Mouse (Mus musculus) liver, postnatal 0 days (tissue): Measurements from ENCODE around the gene Mctp1. TPM values are rescaled to one million over a fixed set of nuclear protein-coding genes. Genes with fewer than 3 reads are reported as not detected.

Experiments used
- ATAC-seq: fragments of 200-750 bp; cut with Nextera tagmentation; 2 replicates; pipeline ENCODE4 v1.8.0; 2017; ENCODE audit warnings: mild to moderate bottlenecking, moderate library complexity
- DNase-seq: peaks from one replicate; pipeline ENCODE4 v3.0.0-alpha.2; 2016
- H3K27ac ChIP-seq: fragments of 300-500 bp; sonication (generic); 2 replicates; pipeline ENCODE4 v1.5.1; 2014; ENCODE audit warnings: antibody characterized with exemption, moderate library complexity, mild to moderate bottlenecking, low read depth
- H3K27me3 ChIP-seq: fragments of 300-500 bp; sonication (generic); 2 replicates; pipeline ENCODE4 v1.6.1; 2014; ENCODE audit warnings: low read length, control low read depth, mixed read lengths; ENCODE audit not compliant: insufficient read depth
- H3K36me3 ChIP-seq: fragments of 300-500 bp; sonication (generic); replicated peaks from 2 replicates; pipeline ENCODE4 v1.6.1; 2014; ENCODE audit warnings: mild to moderate bottlenecking, control low read depth, low read length, moderate library complexity, mixed read lengths; ENCODE audit not compliant: insufficient read depth
- H3K4me1 ChIP-seq: fragments of 300-500 bp; sonication (generic); 2 replicates; pipeline ENCODE4 v1.6.1; 2014; ENCODE audit warnings: antibody characterized with exemption, mild to moderate bottlenecking, control low read depth; ENCODE audit not compliant: insufficient read depth
- H3K4me2 ChIP-seq: fragments of 300-500 bp; sonication (generic); 2 replicates; pipeline ENCODE4 v1.6.1; 2014; ENCODE audit warnings: low read depth, mild to moderate bottlenecking, low read length, moderate library complexity, mixed read lengths
- H3K4me3 ChIP-seq: fragments of 300-500 bp; sonication (generic); 2 replicates; pipeline ENCODE4 v1.5.1; 2014; ENCODE audit warnings: low read depth, low read length
- H3K9ac ChIP-seq: fragments of 300-500 bp; sonication (generic); replicated peaks from 2 replicates; pipeline ENCODE4 v1.6.1; 2014; ENCODE audit warnings: mild to moderate bottlenecking, moderate library complexity
- H3K9me3 ChIP-seq: fragments of 300-500 bp; sonication (generic); 2 replicates; pipeline ENCODE4 v1.6.1; 2016; ENCODE audit warnings: mild to moderate bottlenecking, control low read depth, low read length, mixed read lengths
- CTCF ChIP-seq: sonication (generic); IDR thresholded peaks from 2 replicates; pipeline ENCODE4 v1.5.1; 2016; ENCODE audit warnings: antibody characterized with exemption, low read depth
- EP300 ChIP-seq: IDR thresholded peaks from 2 replicates; pipeline ENCODE4 v1.6.1; 2016; ENCODE audit warnings: antibody characterized with exemption, low read depth, mild to moderate bottlenecking
- WGBS: fragments of 180-500 bp; shearing (Covaris S2); extraction: QIAGEN DNeasy Blood & Tissue Kit; methylation state at CpG from one replicate; pipeline ENCODE4 v1.1.7; 2014; ENCODE audit not compliant: insufficient replicate concordance; 5-methylcytosine and 5-hydroxymethylcytosine counted together
- polyA plus RNA-seq: library from polyadenylated mRNA; unstranded; fragments of >200 nt; fragmentation: Nextera tagmentation; extraction: Ambion mirVana; gene quantifications from 2 replicates; pipeline ENCODE4 v1.2.1, GENCODE M21; 2015

Gene Mctp1
- polyA plus RNA-seq, 1 experiment from 2014 or later = 2.6 TPM

- no peak for DNase-seq
- ATAC-seq = no peak
- 71% methylated on average over 8 of the region's 8 CpGs for WGBS
Observed at GRCm38 (mm10) chr13:76877887-76878763, 493.8 kb downstream of the Mctp1 start.

GRCm38 (mm10) chr13:76879008-76879407 is 494.7 kb downstream of the Mctp1 start:
- Histone ChIP-seq H3K4me1 (no peaks in the 10 kb centered on the region), H3K9ac (no peak overlapping the region), H3K36me3 (no peaks in the 10 kb centered on the region), H3K9me3 (no peaks in the 10 kb centered on the region), H3K4me3 (no peak overlapping the region), H3K4me2 (no peak overlapping the region), H3K27me3 (no peaks in the 10 kb centered on the region), H3K27ac (no peak overlapping the region)
- TF ChIP-seq EP300 = no peak
- no peak for TF ChIP-seq CTCF
- WGBS = 60% methylated on average over 3 of the region's 3 CpGs
- ATAC-seq (no peak), DNase-seq (no peak)

More at GRCm38 (mm10) chr13:76877887-76878763, 493.8 kb downstream of the Mctp1 start:
- Histone ChIP-seq H3K4me2 (no peak overlapping the region), H3K4me3 (no peak overlapping the region), H3K27ac (no peak overlapping the region), H3K9me3 (no peaks in the 10 kb centered on the region), H3K36me3 (no peaks in the 10 kb centered on the region), H3K27me3 (no peaks in the 10 kb centered on the region), H3K4me1 (no peaks in the 10 kb centered on the region), H3K9ac (no peak overlapping the region)
- TF ChIP-seq EP300 (no peak), CTCF (no peak)

GRCm38 (mm10) chr13:76884517-76885092 is 500.3 kb downstream of the Mctp1 start:
- TF ChIP-seq EP300 (no peak), CTCF (no peak)
- DNase-seq = no peak
- Histone ChIP-seq H3K27me3 (no peaks in the 10 kb centered on the region), H3K4me2 (no peak overlapping the region), H3K36me3 (no peaks in the 10 kb centered on the region), H3K9me3 (no peaks in the 10 kb centered on the region), H3K27ac (no peak overlapping the region), H3K4me1 (no peaks in the 10 kb centered on the region), H3K4me3 (no peak overlapping the region), H3K9ac (no peak overlapping the region)
- ATAC-seq = no peak
- 71% methylated on average over 8 of the region's 8 CpGs for WGBS

GRCm38 (mm10) chr13:76892987-76893386 is 508.7 kb downstream of the Mctp1 start:
- DNase-seq (no peak), ATAC-seq (no peak)
- Histone ChIP-seq H3K4me1 (no peaks in the 10 kb centered on the region), H3K27me3 (no peaks in the 10 kb centered on the region), H3K4me3 (no peak overlapping the region), H3K4me2 (no peak overlapping the region), H3K27ac (no peak overlapping the region), H3K9ac (no peak overlapping the region), H3K9me3 (no peaks in the 10 kb centered on the region), H3K36me3 (no peaks in the 10 kb centered on the region)
- no peak for TF ChIP-seq EP300
- no peak for TF ChIP-seq CTCF

- H3K9ac ChIP-seq = no peak overlapping the region
- WGBS = 75% methylated on average over 4 of the region's 4 CpGs
- no peak for DNase-seq
- no peak overlapping the region for H3K4me3 ChIP-seq
- no peak overlapping the region for H3K4me2 ChIP-seq
- no peaks in the 10 kb centered on the region for H3K27me3 ChIP-seq
- no peaks in the 10 kb centered on the region for H3K36me3 ChIP-seq
- no peak overlapping the region for H3K27ac ChIP-seq
- ATAC-seq = no peak
- TF ChIP-seq CTCF (no peak), EP300 (no peak)
- H3K4me1 ChIP-seq = no peaks in the 10 kb centered on the region
- no peaks in the 10 kb centered on the region for H3K9me3 ChIP-seq
Observed at GRCm38 (mm10) chr13:76895770-76896456, 511.6 kb downstream of the Mctp1 start.

GRCm38 (mm10) chr13:76896457-76896790 is 512.1 kb downstream of the Mctp1 start:
- no peak overlapping the region for H3K4me2 ChIP-seq
- H3K36me3 ChIP-seq = no peaks in the 10 kb centered on the region
- H3K9ac ChIP-seq = no peak overlapping the region
- ATAC-seq (no peak), DNase-seq (no peak)
- 70% methylated on average over 1 of the region's 1 CpGs for WGBS
- TF ChIP-seq CTCF (no peak), EP300 (no peak)
- no peaks in the 10 kb centered on the region for H3K9me3 ChIP-seq
- no peaks in the 10 kb centered on the region for H3K27me3 ChIP-seq
- H3K4me1 ChIP-seq = no peaks in the 10 kb centered on the region
- no peak overlapping the region for H3K27ac ChIP-seq
- no peak overlapping the region for H3K4me3 ChIP-seq
